Comparison of ENCODE assay signal across 8 mouse cellular contexts in genomic region chr11:97025721-97026344, GRCm38 (mm10). TPM values are rescaled to one million over a fixed set of nuclear protein-coding genes. Genes with fewer than 3 reads are reported as not detected.
DNase-seq lines count a peak whose midpoint lies in the region; ATAC-seq and TF ChIP-seq lines count a peak whose summit lies in the region.

No protein-coding gene starts in this region.

- peak; percentile 94 for DNase-seq in ES-E14 (ENCODE audit: low read depth, low spot score)
- DNase-seq in cerebellum, adult 11-12 months, result peak; percentile 81
- peak; percentile 86 to 91 for DNase-seq in heart, postnatal 36 days
- peak; percentile 65 to 82 for DNase-seq in layer of hippocampus, adult 18-20 months (ENCODE audit: low spot score in 2 of 2)
- DNase-seq in lung, embryonic 14.5 days, result peak; percentile 96
- DNase-seq in thymus, adult 2 months, result peak; percentile 95

- peak overlapping the region; percentile 40 for H3K9ac ChIP-seq in ES-E14 (ENCODE audit: insufficient read depth, low read depth, low read length, poor library complexity, severe bottlenecking)
- H3K9ac ChIP-seq in forebrain, embryonic 15.5 days (replicated peaks), result peak overlapping the region; percentile 40
- H3K9ac ChIP-seq in lung, embryonic 14.5 days, result peak overlapping the region; percentile 32

- no peak for TF ChIP-seq POLR2A in thymus, adult 2 months (IDR thresholded peaks at IDR 0.05; ENCODE audit: control insufficient read depth, extremely low read depth, insufficient read depth, low read length, poor library complexity)

- peak overlapping the region; percentile 38 for H3K4me2 ChIP-seq in forebrain, embryonic 15.5 days (replicated peaks)
- H3K4me2 ChIP-seq in lung, embryonic 14.5 days, result peak overlapping the region; percentile 61

- peaks cover 5 to 14% of the 10 kb centered on the region in 2 experiments; a peak in 3 of 4 replicates for H3K4me1 ChIP-seq in ES-E14 (ENCODE audit: control insufficient read depth in 2 of 2, insufficient read depth in 2 of 2, low read length in 2 of 2, poor library complexity in 1 of 2)
- H3K4me1 ChIP-seq in forebrain, embryonic 15.5 days, result peaks cover 36% of the 10 kb centered on the region
- peaks cover 16% of the 10 kb centered on the region for H3K4me1 ChIP-seq in lung, embryonic 14.5 days (ENCODE audit: insufficient read depth)
- H3K4me1 ChIP-seq in thymus, adult 2 months (replicated peaks; ENCODE audit: control insufficient read depth, insufficient read depth, low read length), result peaks cover 30% of the 10 kb centered on the region

- peak; percentile 98 for TF ChIP-seq CTCF in lung, embryonic 14.5 days (IDR thresholded peaks at IDR 0.05; ENCODE audit: low read depth)
- peak; percentile 96 for TF ChIP-seq CTCF in thymus, adult 2 months (IDR thresholded peaks at IDR 0.05; ENCODE audit: borderline replicate concordance, control insufficient read depth, extremely low read depth, insufficient read depth, low read length, poor library complexity)

- peak overlapping the region; percentile 91 for H3K27ac ChIP-seq in ES-E14 (ENCODE audit: insufficient read depth, low read depth, low read length, poor library complexity, severe bottlenecking)
- no peak overlapping the region; the same call in 1 of the 2 replicates for H3K27ac ChIP-seq in forebrain, embryonic 15.5 days (replicated peaks)
- H3K27ac ChIP-seq in lung, embryonic 14.5 days (ENCODE audit: low read depth), result peak overlapping the region; percentile 83
- peak overlapping the region; percentile 10; the same call in 1 of the 2 replicates for H3K27ac ChIP-seq in thymus, adult 2 months (ENCODE audit: control insufficient read depth, insufficient read depth, low read length)

- H3K36me3 ChIP-seq in ES-E14 (ENCODE audit: control insufficient read depth, insufficient read depth, low read length, poor library complexity, severe bottlenecking), result peaks cover 3% of the 10 kb centered on the region; the same call in 1 of the 2 replicates
- no peaks in the 10 kb centered on the region for H3K36me3 ChIP-seq in forebrain, embryonic 15.5 days
- no peaks in the 10 kb centered on the region for H3K36me3 ChIP-seq in lung, embryonic 14.5 days (ENCODE audit: insufficient read depth)
- H3K36me3 ChIP-seq in thymus, adult 2 months (ENCODE audit: control insufficient read depth, insufficient read depth, low read length), result no peaks in the 10 kb centered on the region

- H3K27me3 ChIP-seq in forebrain, embryonic 15.5 days, result peaks cover 50% of the 10 kb centered on the region
- peaks cover 33% of the 10 kb centered on the region for H3K27me3 ChIP-seq in lung, embryonic 14.5 days (ENCODE audit: insufficient read depth, low read length)
- H3K27me3 ChIP-seq in thymus, adult 2 months (ENCODE audit: control insufficient read depth, insufficient read depth, low read length), result no peaks in the 10 kb centered on the region; the same call in 1 of the 2 replicates

- in situ Hi-C loops in ES-E14 (cut with MboI; ENCODE audit: low sequenced_read_pairs in 2 of 2, unreplicated experiment in 2 of 2), result no loop called here

- WGBS in forebrain, embryonic 15.5 days, result 3% methylated on average over 17 of the region's 17 CpGs
- 3% methylated on average over 17 of the region's 17 CpGs for WGBS in lung, embryonic 14.5 days
- WGBS in thymus, adult 2 months, result 16% methylated on average over 17 of the region's 17 CpGs

- intact Hi-C loops in heart, postnatal 36 days (cut with DNase I), result loop anchor here (1.0 to 2.0 kb wide), 2 partner anchors 44 to 109 kb away; partner anchors contain the start of genes Cdk5rap3 and Sp2

- no peaks in the 10 kb centered on the region for H3K9me3 ChIP-seq in ES-E14 (ENCODE audit: control insufficient read depth, insufficient read depth, low read depth, low read length)
- no peaks in the 10 kb centered on the region for H3K9me3 ChIP-seq in forebrain, embryonic 15.5 days
- no peaks in the 10 kb centered on the region for H3K9me3 ChIP-seq in lung, embryonic 14.5 days (ENCODE audit: low read depth, low read length)

- peak overlapping the region; percentile 40 to 58 for H3K4me3 ChIP-seq in ES-E14 (ENCODE audit: insufficient read depth in 1 of 2, low read depth in 1 of 2, low read length in 2 of 2, poor library complexity in 1 of 2, severe bottlenecking in 1 of 2)
- peak overlapping the region; percentile 23 for H3K4me3 ChIP-seq in forebrain, embryonic 15.5 days
- H3K4me3 ChIP-seq in lung, embryonic 14.5 days (ENCODE audit: low read depth, low read length), result peak overlapping the region; percentile 20
- no peak overlapping the region for H3K4me3 ChIP-seq in thymus, adult 2 months (ENCODE audit: control insufficient read depth, insufficient read depth, low read length)

- peak; percentile 11; the same call in 1 of the 2 replicates for ATAC-seq in forebrain, embryonic 15.5 days (replicated peaks)
- peak; percentile 54 for ATAC-seq in lung, embryonic 14.5 days (ENCODE audit: insufficient read depth)
- peak; percentile 76 for ATAC-seq in neutrophil, adult 5-6 weeks (ENCODE audit: extremely low read depth, insufficient number of reproducible peaks, low FRiP score, poor library complexity, severe bottlenecking)

TF ChIP-seq in ES-E14, 5 proteins besides CTCF, POLR2A, EP300 and RAD21:
- peak; percentile 45; the same call in 1 of the 2 replicates for TF ChIP-seq HCFC1 (IDR thresholded peaks at IDR 0.05; ENCODE audit: borderline replicate concordance, insufficient read depth, low read length)
- TF ChIP-seq CHD2 (IDR thresholded peaks at IDR 0.05; ENCODE audit: low read depth, low read length), result no peak
- TF ChIP-seq ZNF384 (IDR thresholded peaks at IDR 0.05; ENCODE audit: low read depth, low read length), result no peak
- 0 out of 2 replicates have a peak, but pooled peaks have one; percentile 21 for TF ChIP-seq ZC3H11A (IDR thresholded peaks at IDR 0.05; ENCODE audit: borderline replicate concordance, low read depth, low read length)

RNA-seq across cellular contexts. Expression of gene Scrn2, which starts 3.9 kb away (rescaled TPM):
- total RNA-seq in ES-E14 (2012; rRNA removed), result 16.5 and 22.2 TPM in 2 replicates
- polyA plus RNA-seq in forebrain, embryonic 15.5 days (2015; fragmentation: Nextera tagmentation; extraction: Ambion mirVana), result 16.0 and 17.2 TPM in 2 replicates
- 10 to 100 TPM; 13.7 to 14.1 TPM for total RNA-seq in heart, postnatal 36 days (2021)
- total RNA-seq in layer of hippocampus, adult 18-20 months (2021), result 1 to 10 TPM; 4.0 to 4.9 TPM
- 24.5 and 30.2 TPM in 2 replicates for polyA plus RNA-seq in lung, embryonic 14.5 days (2014; fragmentation: Nextera tagmentation; extraction: Ambion mirVana)
- 3.6 and 10.8 TPM in 2 replicates for total RNA-seq in neutrophil, adult 5-6 weeks (2017)
- 18.6 and 20.5 TPM in 2 replicates for polyA plus RNA-seq in thymus, adult 2 months (2012; rRNA removed)

RNA-seq across cellular contexts. Expression of gene Sp6, which starts 12.6 kb away (rescaled TPM):
- 3.2 and 5.0 TPM in 2 replicates for total RNA-seq in ES-E14 (2012; rRNA removed)
- polyA plus RNA-seq in forebrain, embryonic 15.5 days (2015; fragmentation: Nextera tagmentation; extraction: Ambion mirVana), result 0.10 and 0.43 TPM in 2 replicates
- under 1 TPM in 1 of 2 experiments, not detected in 1; 0.14 TPM for total RNA-seq in heart, postnatal 36 days (2021)
- 1 to 10 TPM in 1 of 2 experiments, under 1 TPM in 1; 0.79 to 1.1 TPM for total RNA-seq in layer of hippocampus, adult 18-20 months (2021)
- polyA plus RNA-seq in lung, embryonic 14.5 days (2014; fragmentation: Nextera tagmentation; extraction: Ambion mirVana), result 0.22 and 0.43 TPM in 2 replicates
- 0.25 TPM in 1 of 2 replicates, not detected in the other for total RNA-seq in neutrophil, adult 5-6 weeks (2017)
- polyA plus RNA-seq in thymus, adult 2 months (2012; rRNA removed), result 5.6 TPM in 2 replicates

RNA-seq across cellular contexts. Expression of gene Lrrc46, which starts 15.4 kb away (rescaled TPM):
- 0.42 and 0.54 TPM in 2 replicates for total RNA-seq in ES-E14 (2012; rRNA removed)
- 2.9 and 4.6 TPM in 2 replicates for polyA plus RNA-seq in forebrain, embryonic 15.5 days (2015; fragmentation: Nextera tagmentation; extraction: Ambion mirVana)
- total RNA-seq in heart, postnatal 36 days (2021), result not detected
- total RNA-seq in layer of hippocampus, adult 18-20 months (2021), result under 1 TPM; 0.74 to 0.94 TPM
- 1.1 and 1.5 TPM in 2 replicates for polyA plus RNA-seq in lung, embryonic 14.5 days (2014; fragmentation: Nextera tagmentation; extraction: Ambion mirVana)
- 0.47 TPM in 1 of 2 replicates, not detected in the other for total RNA-seq in neutrophil, adult 5-6 weeks (2017)
- polyA plus RNA-seq in thymus, adult 2 months (2012; rRNA removed), result 0.46 and 0.58 TPM in 2 replicates

RNA-seq across cellular contexts. Expression of gene Mrpl10, which starts 15.5 kb away (rescaled TPM):
- 55.3 and 70.3 TPM in 2 replicates for total RNA-seq in ES-E14 (2012; rRNA removed)
- polyA plus RNA-seq in forebrain, embryonic 15.5 days (2015; fragmentation: Nextera tagmentation; extraction: Ambion mirVana), result 57.0 and 58.4 TPM in 2 replicates
- total RNA-seq in heart, postnatal 36 days (2021), result 10 to 100 TPM; 85.0 to 89.8 TPM
- 10 to 100 TPM; 76.0 to 80.4 TPM for total RNA-seq in layer of hippocampus, adult 18-20 months (2021)
- polyA plus RNA-seq in lung, embryonic 14.5 days (2014; fragmentation: Nextera tagmentation; extraction: Ambion mirVana), result 84.5 and 85.5 TPM in 2 replicates
- total RNA-seq in neutrophil, adult 5-6 weeks (2017), result 15.9 and 23.8 TPM in 2 replicates
- 90.1 and 95.4 TPM in 2 replicates for polyA plus RNA-seq in thymus, adult 2 months (2012; rRNA removed)

RNA-seq across cellular contexts. Expression of gene Osbpl7, which starts 24.6 kb away (rescaled TPM):
- total RNA-seq in ES-E14 (2012; rRNA removed), result 6.6 and 7.2 TPM in 2 replicates
- 10.2 and 10.5 TPM in 2 replicates for polyA plus RNA-seq in forebrain, embryonic 15.5 days (2015; fragmentation: Nextera tagmentation; extraction: Ambion mirVana)
- total RNA-seq in heart, postnatal 36 days (2021), result 1 to 10 TPM; 3.8 to 4.9 TPM
- 10 to 100 TPM; 16.3 to 17.7 TPM for total RNA-seq in layer of hippocampus, adult 18-20 months (2021)
- polyA plus RNA-seq in lung, embryonic 14.5 days (2014; fragmentation: Nextera tagmentation; extraction: Ambion mirVana), result 6.3 and 12.8 TPM in 2 replicates
- 20.9 and 22.7 TPM in 2 replicates for total RNA-seq in neutrophil, adult 5-6 weeks (2017)
- 36.7 and 37.7 TPM in 2 replicates for polyA plus RNA-seq in thymus, adult 2 months (2012; rRNA removed)

Comparison
In these comparisons a context has a peak if more than half of its experiments do, and no peak if none do; other contexts are left out.
1. ATAC-seq: peak in every context shown above with its lines; median percentile 76 in neutrophil, adult 5-6 weeks; 54 in lung, embryonic 14.5 days; 11 in forebrain, embryonic 15.5 days.